Mouse (Mus musculus) large intestine, adult 2 months (tissue): ENCODE results near the gene Sema3c. TPM values are rescaled to one million over a fixed set of nuclear protein-coding genes. Genes with fewer than 3 reads are reported as not detected.
A peak's percentile ranks its signal among the peaks of the same experiment; 100 is the strongest.

ENCODE experiments used
- DNase-seq: peaks from one replicate; pipeline ENCODE4 v3.0.0-alpha.2; 2012; ENCODE audit warnings: low read depth, low spot score
- WGBS: fragments of 180-500 bp; shearing (Covaris S2); methylation state at CpG from one replicate; pipeline ENCODE4 v1.1.7; 2018; 5-methylcytosine and 5-hydroxymethylcytosine counted together
- polyA plus RNA-seq: library from polyadenylated mRNA; depleted of rRNA; stranded (reverse); fragments of >200 nt; gene quantifications from 2 replicates; pipeline ENCODE4 v1.2.3, GENCODE M21; 2012; rRNA removed

Sema3c gene
- polyA plus RNA-seq, 1 experiment = 1.9 TPM

DNA sequence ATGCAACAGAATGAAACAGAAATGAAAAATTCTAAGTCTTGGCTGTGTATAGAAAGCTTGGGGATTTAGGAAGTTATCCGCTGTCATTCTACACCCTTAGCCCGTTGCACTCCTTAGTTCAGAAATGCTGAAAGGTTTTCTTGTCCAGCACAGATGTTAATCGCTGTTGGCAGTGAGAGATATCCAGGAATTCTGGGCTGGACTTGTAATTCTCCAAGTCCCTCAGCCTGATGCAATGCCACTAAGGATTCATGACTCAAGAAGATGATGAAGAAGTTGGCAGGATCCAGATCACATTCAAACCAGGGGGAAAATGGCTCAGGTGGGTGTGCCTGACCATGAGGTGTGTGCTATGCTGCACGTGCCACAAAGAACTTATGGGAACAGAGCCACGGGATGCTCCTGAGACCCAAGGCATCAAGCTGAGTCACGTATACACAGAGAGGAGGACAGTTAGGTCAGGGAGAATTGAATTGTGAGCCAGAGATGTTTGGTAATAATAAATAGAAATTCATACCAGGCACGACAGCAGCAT lies 179.5 kb downstream of the Sema3c start:
- DNase-seq = no peak
- 77% methylated on average over 7 of the region's 7 CpGs for WGBS

GRCm38 (mm10) chr5:17766006-17766677 lies 192.1 kb downstream of the Sema3c start:
- DNase-seq = peak; percentile 65
- 58% methylated on average over 4 of the region's 4 CpGs for WGBS

DNA sequence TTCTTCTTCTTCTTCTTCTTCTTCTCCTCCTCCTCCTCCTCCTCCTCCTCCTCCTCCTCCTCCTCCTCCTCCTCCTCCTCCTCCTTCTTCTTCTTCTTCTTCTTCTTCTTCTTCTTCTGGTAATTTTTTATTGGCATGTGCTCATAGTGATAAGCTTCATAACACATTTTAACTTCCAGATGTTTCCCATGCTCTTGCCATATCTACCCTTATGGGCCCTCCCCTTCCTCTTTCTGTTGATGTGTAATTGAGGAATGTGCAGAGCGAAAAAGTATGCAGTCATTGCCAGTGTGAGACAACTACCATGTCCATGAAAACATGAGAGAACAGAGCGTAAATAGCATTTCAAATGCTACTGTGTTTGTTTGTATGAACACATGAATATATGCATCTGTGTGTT lies 196.2 kb downstream of the Sema3c start:
- 96% methylated on average over 2 of the region's 2 CpGs for WGBS
- no peak for DNase-seq

- peak; percentile 62 for DNase-seq
- 88% methylated on average over 6 of the region's 6 CpGs for WGBS
These were observed 202.5 kb downstream of the Sema3c start for GRCm38 (mm10) chr5:17776571-17776970.

Other genes with a start within 250 kb of the Sema3c start
- gene Speer4f2, start 201.1 kb upstream of the Sema3c start, polyA plus RNA-seq = not detected in 2 replicates
- gene Speer4f1, start 98.2 kb upstream of the Sema3c start, polyA plus RNA-seq = not detected in 2 replicates